Mouse (Mus musculus) MEL (cell line): ENCODE data around the gene Spo11.

Source experiments
- CTCF ChIP-seq, 3 experiments: IDR thresholded peaks in 2 of 3; conservative IDR thresholded peaks in 1 of 3; 2 replicates each; pipeline ENCODE4 v1.5.1; 2011 to 2012; ENCODE audit warnings: low read length in 3 of 3, low read depth in 2 of 3, mild to moderate bottlenecking in 2 of 3, improper control_type of control experiment in 1 of 3, inconsistent platforms in 1 of 3, mixed read lengths in 1 of 3, moderate library complexity in 1 of 3; ENCODE audit not compliant: control insufficient read depth in 1 of 3, insufficient read depth in 1 of 3, poor library complexity in 1 of 3, severe bottlenecking in 1 of 3
- E2F4 ChIP-seq: IDR thresholded peaks from 2 replicates; pipeline ENCODE4 v1.6.1; 2011; ENCODE audit warnings: low read depth, low read length, improper control_type of control experiment, borderline replicate concordance
- EP300 ChIP-seq, 2 experiments: IDR thresholded peaks; 2 replicates each; pipeline ENCODE4 v1.6.1; 2011; ENCODE audit warnings: improper control_type of control experiment in 2 of 2, low read length in 2 of 2, low read depth in 1 of 2, mild to moderate bottlenecking in 1 of 2
- HCFC1 ChIP-seq: IDR thresholded peaks from 2 replicates; pipeline ENCODE4 v1.6.1; 2012; ENCODE audit warnings: low read depth, mild to moderate bottlenecking, inconsistent platforms, low read length, improper control_type of control experiment, moderate library complexity
- JUND ChIP-seq: IDR thresholded peaks from 2 replicates; pipeline ENCODE4 v1.6.1; 2011; ENCODE audit warnings: low read depth, mild to moderate bottlenecking, improper control_type of control experiment, low read length
- MAX ChIP-seq: IDR thresholded peaks from 2 replicates; pipeline ENCODE4 v1.6.1; 2011; ENCODE audit warnings: low read length, improper control_type of control experiment
- MEF2A ChIP-seq: IDR thresholded peaks from 2 replicates; pipeline ENCODE4 v1.6.1; 2014; ENCODE audit warnings: low read depth, mild to moderate bottlenecking, inconsistent platforms, low read length, improper control_type of control experiment; ENCODE audit not compliant: poor library complexity, insufficient replicate concordance, severe bottlenecking; ENCODE audit errors: extremely low read depth
- NELFE ChIP-seq: IDR thresholded peaks from 2 replicates; pipeline ENCODE4 v1.6.1; 2011; ENCODE audit warnings: low read depth, low read length, improper control_type of control experiment
- POLR2A ChIP-seq, 2 experiments: IDR thresholded peaks; 2 replicates each; pipeline ENCODE4 v1.6.1; 2011 to 2012; ENCODE audit warnings: low read length in 2 of 2, mild to moderate bottlenecking in 2 of 2, control low read depth in 1 of 2, improper control_type of control experiment in 1 of 2, low read depth in 1 of 2, moderate library complexity in 1 of 2; ENCODE audit not compliant: control insufficient read depth in 1 of 2, insufficient read depth in 1 of 2, poor library complexity in 1 of 2
- RAD21 ChIP-seq: IDR thresholded peaks from 2 replicates; pipeline ENCODE4 v1.6.1; 2011; ENCODE audit warnings: mild to moderate bottlenecking, low read depth, low read length, improper control_type of control experiment
- SIN3A ChIP-seq: IDR thresholded peaks from 2 replicates; pipeline ENCODE4 v1.6.1; 2012; ENCODE audit warnings: low read length, improper control_type of control experiment, inconsistent platforms
- TAL1 ChIP-seq: IDR thresholded peaks from 2 replicates; pipeline ENCODE4 v1.6.1; 2012; ENCODE audit warnings: mild to moderate bottlenecking, inconsistent platforms, low read length, moderate library complexity, mixed read lengths

- TF ChIP-seq JUND (no peak), CTCF (IDR thresholded peaks at IDR 0.05 in 2 of 3, conservative IDR thresholded peaks at IDR 0.05 in 1 of 3; ENCODE audit: control insufficient read depth in 1 of 3, insufficient read depth in 1 of 3, low read depth in 2 of 3, low read length in 3 of 3, poor library complexity in 1 of 3, severe bottlenecking in 1 of 3) (no peak), E2F4 (no peak), EP300 (IDR thresholded peaks at IDR 0.05; ENCODE audit: low read depth in 1 of 2, low read length in 2 of 2) (no peak), POLR2A (IDR thresholded peaks at IDR 0.05; ENCODE audit: control insufficient read depth in 1 of 2, insufficient read depth in 1 of 2, low read depth in 1 of 2, low read length in 2 of 2, poor library complexity in 1 of 2) (no peak), MAX (no peak), SIN3A (no peak), TAL1 (no peak), NELFE (no peak), MEF2A (no peak), RAD21 (no peak), HCFC1 (no peak)
Measured at GRCm38 (mm10) chr2:172979666-172980345, 2.3 kb downstream of the Spo11 start.
